Mouse (Mus musculus): ENCODE results near the gene Kifc5b. TPM values are rescaled to one million over a fixed set of nuclear protein-coding genes. Genes with fewer than 3 reads are reported as not detected.

Gene Kifc5b
- polyA plus RNA-seq, 1 experiment = 1.5 TPM

DNA sequence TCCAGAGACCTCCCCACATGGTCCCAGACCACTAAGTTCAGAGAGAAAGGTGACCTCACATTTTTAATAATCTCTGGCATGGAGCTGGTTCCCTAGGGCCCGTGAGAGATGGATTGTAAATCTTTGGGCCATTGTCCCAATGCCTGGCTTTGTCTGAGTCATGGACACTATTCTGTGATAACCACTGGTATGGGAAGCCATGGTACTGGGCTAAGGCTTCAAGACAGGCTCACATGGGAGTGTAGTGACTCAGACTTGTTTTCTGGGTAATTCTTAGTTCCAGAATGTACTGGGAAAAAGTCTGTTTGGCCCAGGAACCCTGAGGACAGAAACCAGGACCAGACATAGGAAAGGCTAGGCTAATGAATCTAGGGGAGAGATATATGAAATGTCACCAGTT, 34.2 kb upstream of the Kifc5b start:
- TF ChIP-seq POLR2A (IDR thresholded peaks at IDR 0.05; ENCODE audit: low read depth, low read length) (no peak), CTCF (conservative IDR thresholded peaks at IDR 0.05; ENCODE audit: insufficient read depth, insufficient read length, low read depth, low read length) (no peak)
- Histone ChIP-seq H3K36me3 (ENCODE audit: control insufficient read depth, insufficient read depth, low read length) (no peaks in the 10 kb centered on the region), H3K27ac (ENCODE audit: insufficient read depth, low read depth, low read length) (no peak overlapping the region), H3K27me3 (replicated peaks; ENCODE audit: control insufficient read depth, insufficient read depth, low read length) (no peaks in the 10 kb centered on the region), H3K4me1 (ENCODE audit: control insufficient read depth, insufficient read depth, low read length) (0 out of 2 replicates have a peak, but pooled peaks cover 3% of the 10 kb centered on the region), H3K4me3 (ENCODE audit: insufficient read depth, low read depth, low read length) (no peak overlapping the region)
- no peak for DNase-seq
- WGBS = 78% methylated on average over 1 of the region's 1 CpGs

GRCm38 (mm10) chr17:26883585-26883984, 33.3 kb upstream of the Kifc5b start:
- WGBS = 89% methylated on average over 6 of the region's 6 CpGs
- no peak for TF ChIP-seq POLR2A (IDR thresholded peaks at IDR 0.05; ENCODE audit: low read depth, low read length)
- TF ChIP-seq CTCF (conservative IDR thresholded peaks at IDR 0.05; ENCODE audit: insufficient read depth, insufficient read length, low read depth, low read length) = no peak
- no peak for DNase-seq

DNA sequence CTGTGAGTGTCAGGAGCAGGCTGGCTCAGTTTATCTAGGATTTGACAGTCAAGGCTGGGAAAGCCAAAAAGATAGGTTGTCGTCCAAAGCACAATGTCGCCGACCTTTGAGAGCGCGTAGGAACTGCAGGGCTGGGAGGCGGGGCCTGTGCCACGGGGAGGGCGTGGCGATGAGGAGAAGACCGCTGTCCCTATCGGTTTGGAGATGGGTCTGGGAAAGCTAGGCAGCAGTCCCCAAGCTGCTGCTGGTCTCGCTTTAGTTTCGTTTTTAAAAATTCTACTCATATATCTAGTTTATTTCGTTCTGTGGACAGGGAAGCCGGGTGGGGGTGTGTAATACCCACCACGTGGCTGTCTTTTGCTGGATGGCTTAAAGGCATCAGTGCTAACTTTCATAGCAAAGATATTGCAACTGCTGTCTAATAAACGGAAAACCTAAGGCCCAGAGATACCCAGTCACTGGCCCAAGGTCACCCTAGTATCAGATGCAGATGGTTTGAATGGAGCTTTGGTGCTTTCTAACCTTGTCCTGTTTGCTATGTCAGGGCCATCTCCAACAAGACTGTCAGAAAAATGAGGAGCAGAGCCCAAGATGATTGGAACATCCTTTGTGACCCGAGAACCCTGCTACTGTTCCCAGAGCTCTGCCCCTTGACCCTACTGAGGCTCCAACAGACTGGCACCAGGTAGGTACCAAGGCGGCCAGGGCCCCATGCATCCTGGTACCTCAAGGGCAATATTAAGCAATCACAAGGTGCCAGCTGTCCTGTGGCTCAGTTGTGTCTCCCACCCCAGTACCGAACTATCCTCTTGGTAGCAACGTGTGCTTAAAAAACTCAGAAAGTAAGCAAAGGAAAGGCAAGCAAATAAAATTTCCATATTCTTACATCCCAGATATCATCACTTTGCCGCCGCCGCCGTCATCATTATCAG, 31.6 kb upstream of the Kifc5b start:
- WGBS = 18% methylated on average over 25 of the region's 25 CpGs
- DNase-seq = peak; percentile 81
- Histone ChIP-seq H3K27me3 (replicated peaks; ENCODE audit: control insufficient read depth, insufficient read depth, low read length) (no peaks in the 10 kb centered on the region), H3K36me3 (ENCODE audit: control insufficient read depth, insufficient read depth, low read length) (no peaks in the 10 kb centered on the region), H3K27ac (ENCODE audit: insufficient read depth, low read depth, low read length) (no peak overlapping the region), H3K4me1 (ENCODE audit: control insufficient read depth, insufficient read depth, low read length) (0 out of 2 replicates have a peak, but pooled peaks cover 3% of the 10 kb centered on the region), H3K4me3 (ENCODE audit: insufficient read depth, low read depth, low read length) (peak overlapping the region; percentile 43)
- no peak for TF ChIP-seq POLR2A (IDR thresholded peaks at IDR 0.05; ENCODE audit: low read depth, low read length)
- peak; percentile 64 for TF ChIP-seq CTCF (conservative IDR thresholded peaks at IDR 0.05; ENCODE audit: insufficient read depth, insufficient read length, low read depth, low read length)

More at GRCm38 (mm10) chr17:26883585-26883984, 33.3 kb upstream of the Kifc5b start:
- 0 out of 2 replicates have a peak, but pooled peaks cover 3% of the 10 kb centered on the region for H3K4me1 ChIP-seq (ENCODE audit: control insufficient read depth, insufficient read depth, low read length)
- no peak overlapping the region for H3K4me3 ChIP-seq (ENCODE audit: insufficient read depth, low read depth, low read length)
- H3K27me3 ChIP-seq (replicated peaks; ENCODE audit: control insufficient read depth, insufficient read depth, low read length) = no peaks in the 10 kb centered on the region
- no peaks in the 10 kb centered on the region for H3K36me3 ChIP-seq (ENCODE audit: control insufficient read depth, insufficient read depth, low read length)
- H3K27ac ChIP-seq (ENCODE audit: insufficient read depth, low read depth, low read length) = no peak overlapping the region

DNA sequence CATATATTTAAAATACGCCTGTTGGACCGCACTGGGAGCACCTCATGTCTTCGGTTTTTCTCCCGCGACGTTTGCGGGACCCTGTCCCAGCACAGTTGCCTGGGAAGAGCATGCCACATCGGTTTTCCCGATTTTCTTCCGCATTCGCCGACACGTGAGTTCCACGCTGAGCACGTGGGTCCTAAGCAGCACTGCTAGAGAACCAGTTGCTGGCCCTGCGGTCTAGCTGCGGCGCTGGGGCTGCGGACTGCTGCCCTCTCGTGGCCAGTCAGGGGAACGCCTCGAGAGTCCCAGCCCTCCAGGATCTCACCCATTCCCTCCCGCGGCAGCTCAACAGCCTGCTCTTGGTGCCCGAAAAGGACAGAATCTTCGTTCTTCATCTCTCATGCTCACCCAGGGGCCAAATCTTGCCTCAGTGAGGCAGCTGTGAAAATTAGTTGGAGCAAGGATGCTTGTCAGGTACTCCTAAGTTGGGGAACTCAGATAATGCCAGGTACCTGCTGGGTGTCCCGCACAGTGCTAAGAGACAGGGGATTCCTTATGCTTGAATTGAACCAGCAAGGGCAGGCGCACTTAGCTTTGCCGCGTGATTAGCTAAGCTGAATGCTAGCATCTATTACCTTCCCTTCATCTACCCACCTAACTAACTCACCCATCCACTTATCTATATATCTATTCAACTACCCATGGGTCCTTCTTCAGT, 30.7 kb upstream of the Kifc5b start:
- H3K4me1 ChIP-seq (ENCODE audit: control insufficient read depth, insufficient read depth, low read length) = 0 out of 2 replicates have a peak, but pooled peaks cover 3% of the 10 kb centered on the region
- TF ChIP-seq POLR2A (IDR thresholded peaks at IDR 0.05; ENCODE audit: low read depth, low read length) (no peak), CTCF (conservative IDR thresholded peaks at IDR 0.05; ENCODE audit: insufficient read depth, insufficient read length, low read depth, low read length) (peak; percentile 96)
- H3K27me3 ChIP-seq (replicated peaks; ENCODE audit: control insufficient read depth, insufficient read depth, low read length) = no peaks in the 10 kb centered on the region
- 8% methylated on average over 30 of the region's 30 CpGs for WGBS
- H3K4me3 ChIP-seq (ENCODE audit: insufficient read depth, low read depth, low read length) = peak overlapping the region; percentile 40
- H3K27ac ChIP-seq (ENCODE audit: insufficient read depth, low read depth, low read length) = no peak overlapping the region
- no peaks in the 10 kb centered on the region for H3K36me3 ChIP-seq (ENCODE audit: control insufficient read depth, insufficient read depth, low read length)
- peak; percentile 86 for DNase-seq

- Histone ChIP-seq H3K36me3 (ENCODE audit: control insufficient read depth, insufficient read depth, low read length) (no peaks in the 10 kb centered on the region), H3K4me1 (ENCODE audit: control insufficient read depth, insufficient read depth, low read length) (0 out of 2 replicates have a peak, but pooled peaks cover 3% of the 10 kb centered on the region), H3K27ac (ENCODE audit: insufficient read depth, low read depth, low read length) (no peak overlapping the region), H3K27me3 (replicated peaks; ENCODE audit: control insufficient read depth, insufficient read depth, low read length) (no peaks in the 10 kb centered on the region), H3K4me3 (ENCODE audit: insufficient read depth, low read depth, low read length) (no peak overlapping the region)
- DNase-seq = no peak
- 21% methylated on average over 3 of the region's 3 CpGs for WGBS
- no peak for TF ChIP-seq CTCF (conservative IDR thresholded peaks at IDR 0.05; ENCODE audit: insufficient read depth, insufficient read length, low read depth, low read length)
- TF ChIP-seq POLR2A (IDR thresholded peaks at IDR 0.05; ENCODE audit: low read depth, low read length) = no peak
These were observed 29.0 kb upstream of the Kifc5b start for GRCm38 (mm10) chr17:26887926-26888325.

DNA sequence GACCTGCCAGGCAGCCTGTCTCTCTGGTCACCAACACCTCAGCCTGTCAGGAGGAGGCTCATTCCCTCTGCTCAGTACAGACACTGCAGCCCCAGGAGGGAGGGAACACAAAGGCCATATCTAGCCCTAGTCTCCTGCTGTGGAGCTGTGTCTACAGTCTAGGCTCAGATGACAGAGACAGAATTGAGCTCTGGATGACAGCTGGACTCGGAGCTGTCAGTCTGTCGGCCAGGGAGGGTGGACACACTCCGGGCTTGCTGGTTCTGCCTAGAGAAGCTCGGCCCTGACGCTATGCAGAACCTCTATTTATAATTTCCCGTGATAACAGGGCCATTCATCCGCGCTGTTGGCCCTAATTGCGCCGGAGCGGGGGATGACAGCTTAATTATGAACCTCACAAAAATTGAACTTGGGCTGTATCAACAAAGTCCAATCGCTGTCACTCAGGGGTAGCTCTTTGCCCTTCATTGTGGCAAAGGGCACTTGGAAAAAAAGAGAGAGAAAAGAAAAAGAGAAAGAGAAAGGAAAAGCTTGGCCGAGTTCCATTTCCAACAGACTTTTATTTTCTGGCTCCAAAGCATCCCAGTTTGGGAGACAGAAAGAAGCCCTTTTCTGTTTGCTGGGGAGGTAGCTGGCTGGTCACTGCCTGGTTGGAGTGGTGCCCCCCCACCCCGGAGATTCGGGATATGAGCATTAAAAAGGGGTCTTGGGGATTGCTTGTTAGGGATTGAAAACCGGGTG, 24.1 kb upstream of the Kifc5b start:
- Histone ChIP-seq H3K27me3 (replicated peaks; ENCODE audit: control insufficient read depth, insufficient read depth, low read length) (no peaks in the 10 kb centered on the region), H3K27ac (ENCODE audit: insufficient read depth, low read depth, low read length) (no peak overlapping the region), H3K36me3 (ENCODE audit: control insufficient read depth, insufficient read depth, low read length) (no peaks in the 10 kb centered on the region), H3K4me3 (ENCODE audit: insufficient read depth, low read depth, low read length) (no peak overlapping the region), H3K4me1 (ENCODE audit: control insufficient read depth, insufficient read depth, low read length) (no peaks in the 10 kb centered on the region)
- WGBS = 43% methylated on average over 16 of the region's 16 CpGs
- DNase-seq = peak; percentile 38
- TF ChIP-seq CTCF (conservative IDR thresholded peaks at IDR 0.05; ENCODE audit: insufficient read depth, insufficient read length, low read depth, low read length) = no peak
- no peak for TF ChIP-seq POLR2A (IDR thresholded peaks at IDR 0.05; ENCODE audit: low read depth, low read length)
